Mouse (Mus musculus): Measurements from ENCODE around the gene Aco1. TPM values are rescaled to one million over a fixed set of nuclear protein-coding genes. Genes with fewer than 3 reads are reported as not detected.

The Aco1 gene
- polyA plus RNA-seq, 1 experiment from 2014 or later = 60.1 TPM

GRCm38 (mm10) chr4:40192246-40192645, 49.4 kb downstream of the Aco1 start:
- Histone ChIP-seq H3K4me2 (no peak overlapping the region), H3K27ac (ENCODE audit: low read depth) (no peak overlapping the region), H3K9ac (no peak overlapping the region), H3K4me3 (ENCODE audit: low read depth, low read length) (no peak overlapping the region), H3K36me3 (ENCODE audit: insufficient read depth) (peaks cover 72% of the 10 kb centered on the region), H3K27me3 (ENCODE audit: insufficient read depth, low read length) (no peaks in the 10 kb centered on the region), H3K9me3 (ENCODE audit: low read depth, low read length) (no peaks in the 10 kb centered on the region), H3K4me1 (ENCODE audit: insufficient read depth) (no peaks in the 10 kb centered on the region)
- DNase-seq (no peak), ATAC-seq (ENCODE audit: insufficient read depth) (no peak)
- WGBS = 59% methylated on average over 2 of the region's 2 CpGs
- no peak for TF ChIP-seq CTCF (IDR thresholded peaks at IDR 0.05; ENCODE audit: low read depth)

- no peak for TF ChIP-seq CTCF (IDR thresholded peaks at IDR 0.05; ENCODE audit: low read depth)
- Histone ChIP-seq H3K9ac (no peak overlapping the region), H3K4me3 (ENCODE audit: low read depth, low read length) (no peak overlapping the region), H3K4me2 (no peak overlapping the region), H3K36me3 (ENCODE audit: insufficient read depth) (peaks cover 74% of the 10 kb centered on the region), H3K9me3 (ENCODE audit: low read depth, low read length) (no peaks in the 10 kb centered on the region), H3K27me3 (ENCODE audit: insufficient read depth, low read length) (no peaks in the 10 kb centered on the region), H3K27ac (ENCODE audit: low read depth) (no peak overlapping the region), H3K4me1 (ENCODE audit: insufficient read depth) (no peaks in the 10 kb centered on the region)
- WGBS = 83% methylated on average over 9 of the region's 9 CpGs
- no peak for DNase-seq
- no peak for ATAC-seq (ENCODE audit: insufficient read depth)
These were observed 50.6 kb downstream of the Aco1 start for GRCm38 (mm10) chr4:40193461-40193860.

- no peak overlapping the region for H3K4me3 ChIP-seq (ENCODE audit: low read depth, low read length)
- no peaks in the 10 kb centered on the region for H3K9me3 ChIP-seq (ENCODE audit: low read depth, low read length)
- DNase-seq (no peak), ATAC-seq (ENCODE audit: insufficient read depth) (no peak)
- H3K4me1 ChIP-seq (ENCODE audit: insufficient read depth) = no peaks in the 10 kb centered on the region
- no peak overlapping the region for H3K4me2 ChIP-seq
- H3K27ac ChIP-seq (ENCODE audit: low read depth) = no peak overlapping the region
- TF ChIP-seq CTCF (IDR thresholded peaks at IDR 0.05; ENCODE audit: low read depth) = no peak
- peaks cover 61% of the 10 kb centered on the region for H3K36me3 ChIP-seq (ENCODE audit: insufficient read depth)
- H3K9ac ChIP-seq = no peak overlapping the region
- no peaks in the 10 kb centered on the region for H3K27me3 ChIP-seq (ENCODE audit: insufficient read depth, low read length)
- WGBS = 88% methylated on average over 2 of the region's 2 CpGs
These were observed 52.5 kb downstream of the Aco1 start for GRCm38 (mm10) chr4:40195336-40195735.

- no peak overlapping the region for H3K9ac ChIP-seq
- no peaks in the 10 kb centered on the region for H3K27me3 ChIP-seq (ENCODE audit: insufficient read depth, low read length)
- H3K36me3 ChIP-seq (ENCODE audit: insufficient read depth) = peaks cover 37% of the 10 kb centered on the region
- no peak overlapping the region for H3K4me3 ChIP-seq (ENCODE audit: low read depth, low read length)
- H3K9me3 ChIP-seq (ENCODE audit: low read depth, low read length) = no peaks in the 10 kb centered on the region
- no peak for TF ChIP-seq CTCF (IDR thresholded peaks at IDR 0.05; ENCODE audit: low read depth)
- ATAC-seq (ENCODE audit: insufficient read depth) (no peak), DNase-seq (no peak)
- H3K4me2 ChIP-seq = no peak overlapping the region
- 92% methylated on average over 6 of the region's 6 CpGs for WGBS
- no peaks in the 10 kb centered on the region for H3K4me1 ChIP-seq (ENCODE audit: insufficient read depth)
- no peak overlapping the region for H3K27ac ChIP-seq (ENCODE audit: low read depth)
These were observed 59.3 kb downstream of the Aco1 start for GRCm38 (mm10) chr4:40202205-40202604.

DNA sequence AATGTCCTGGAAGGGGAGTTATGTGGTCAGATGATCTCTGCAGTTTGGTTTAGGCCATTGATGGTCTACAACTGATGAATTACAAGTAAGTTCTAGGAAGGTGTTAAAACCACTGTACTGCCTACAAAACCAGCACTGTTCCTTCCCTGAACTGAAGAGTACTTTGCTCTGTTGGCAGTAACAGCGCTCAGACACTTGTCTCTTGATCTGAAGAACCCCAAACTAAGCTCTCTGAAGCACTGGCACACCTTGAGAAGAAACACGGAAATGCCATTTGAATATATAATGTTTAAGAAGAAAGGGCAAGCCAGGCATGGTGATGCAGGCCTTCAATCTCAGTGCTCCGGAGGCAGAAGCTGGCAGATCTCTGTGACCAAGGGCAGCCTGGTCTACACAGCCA, 61.5 kb downstream of the Aco1 start:
- 83% methylated on average over 3 of the region's 3 CpGs for WGBS
- no peak overlapping the region for H3K27ac ChIP-seq (ENCODE audit: low read depth)
- H3K27me3 ChIP-seq (ENCODE audit: insufficient read depth, low read length) = no peaks in the 10 kb centered on the region
- no peak overlapping the region for H3K4me2 ChIP-seq
- DNase-seq = no peak
- H3K4me1 ChIP-seq (ENCODE audit: insufficient read depth) = no peaks in the 10 kb centered on the region
- no peak overlapping the region for H3K9ac ChIP-seq
- H3K4me3 ChIP-seq (ENCODE audit: low read depth, low read length) = no peak overlapping the region
- peaks cover 24% of the 10 kb centered on the region; the same call in 1 of the 2 replicates for H3K36me3 ChIP-seq (ENCODE audit: insufficient read depth)
- TF ChIP-seq CTCF (IDR thresholded peaks at IDR 0.05; ENCODE audit: low read depth) = no peak
- no peak for ATAC-seq (ENCODE audit: insufficient read depth)
- no peaks in the 10 kb centered on the region for H3K9me3 ChIP-seq (ENCODE audit: low read depth, low read length)

DNA sequence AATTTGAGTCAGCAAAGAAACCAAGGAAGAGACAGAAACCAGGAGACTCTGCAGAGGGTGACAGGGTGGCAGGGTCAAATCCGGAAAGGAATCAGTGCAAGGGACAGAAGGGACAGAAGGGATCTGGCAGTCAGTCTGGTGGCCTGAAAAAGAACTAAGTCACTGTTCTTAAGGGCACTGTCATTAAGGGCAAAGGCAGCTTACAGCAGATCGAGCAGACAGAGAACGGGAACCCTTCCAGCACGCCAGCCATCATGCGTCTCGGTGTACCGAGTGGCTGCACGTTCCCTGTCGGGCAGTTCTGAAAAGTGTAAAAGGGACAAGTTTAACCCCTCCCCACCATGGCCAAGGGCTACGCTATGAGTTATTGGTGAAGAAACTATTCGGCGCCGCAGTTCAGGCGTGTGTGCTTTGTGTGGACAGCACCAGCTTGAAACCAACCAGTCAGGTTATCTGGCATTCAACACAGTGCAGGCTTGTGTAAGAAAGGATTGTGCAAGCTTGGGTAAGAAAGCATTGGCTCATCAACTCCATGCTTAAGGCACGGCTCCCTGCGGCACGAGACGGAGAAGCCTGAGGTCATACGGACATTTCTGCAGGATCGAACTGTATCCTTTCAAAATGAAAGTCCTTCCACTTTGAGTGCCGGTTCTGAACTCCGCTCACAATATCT, 62.5 kb downstream of the Aco1 start:
- H3K4me3 ChIP-seq (ENCODE audit: low read depth, low read length) = no peak overlapping the region
- ATAC-seq (ENCODE audit: insufficient read depth) (no peak), DNase-seq (no peak)
- no peak overlapping the region for H3K9ac ChIP-seq
- no peaks in the 10 kb centered on the region for H3K9me3 ChIP-seq (ENCODE audit: low read depth, low read length)
- H3K27ac ChIP-seq (ENCODE audit: low read depth) = no peak overlapping the region
- no peak overlapping the region for H3K4me2 ChIP-seq
- WGBS = 87% methylated on average over 22 of the region's 22 CpGs
- TF ChIP-seq CTCF (IDR thresholded peaks at IDR 0.05; ENCODE audit: low read depth) = no peak
- H3K36me3 ChIP-seq (ENCODE audit: insufficient read depth) = peaks cover 19% of the 10 kb centered on the region; the same call in 1 of the 2 replicates
- H3K27me3 ChIP-seq (ENCODE audit: insufficient read depth, low read length) = no peaks in the 10 kb centered on the region
- no peaks in the 10 kb centered on the region for H3K4me1 ChIP-seq (ENCODE audit: insufficient read depth)

GRCm38 (mm10) chr4:40207701-40208100, 64.8 kb downstream of the Aco1 start:
- no peaks in the 10 kb centered on the region for H3K27me3 ChIP-seq (ENCODE audit: insufficient read depth, low read length)
- H3K4me2 ChIP-seq = no peak overlapping the region
- WGBS = 82% methylated on average over 5 of the region's 5 CpGs
- H3K9me3 ChIP-seq (ENCODE audit: low read depth, low read length) = no peaks in the 10 kb centered on the region
- no peak for TF ChIP-seq CTCF (IDR thresholded peaks at IDR 0.05; ENCODE audit: low read depth)
- no peak overlapping the region for H3K27ac ChIP-seq (ENCODE audit: low read depth)
- DNase-seq = no peak
- no peak overlapping the region for H3K9ac ChIP-seq
- H3K4me3 ChIP-seq (ENCODE audit: low read depth, low read length) = no peak overlapping the region
- H3K36me3 ChIP-seq (ENCODE audit: insufficient read depth) = peaks cover 10% of the 10 kb centered on the region; the same call in 1 of the 2 replicates
- no peaks in the 10 kb centered on the region for H3K4me1 ChIP-seq (ENCODE audit: insufficient read depth)
- no peak for ATAC-seq (ENCODE audit: insufficient read depth)
